Mouse (Mus musculus) heart, adult 2 months (tissue): Measurements from ENCODE around the gene Ifi213.
"Not testable (repeated sequence)": the region's sequence is repeated elsewhere in the genome, so short reads cannot be mapped to it uniquely, and the experiment has no call there.

Experiments
- CTCF ChIP-seq: fragments of 200-600 bp; IDR thresholded peaks from 2 replicates; pipeline ENCODE4 v1.8.1; 2022; ENCODE audit warnings: antibody characterized with exemption, mild to moderate bottlenecking, moderate library complexity
- POLR2A ChIP-seq: fragments of 200-500 bp; IDR thresholded peaks from 2 replicates; pipeline ENCODE4 v1.6.1; 2011; ENCODE audit warnings: mild to moderate bottlenecking, low read depth, low read length, control low read depth; ENCODE audit not compliant: insufficient read depth

- TF ChIP-seq CTCF, POLR2A: not testable (repeated sequence)
Observed at GRCm38 (mm10) chr1:173598838-173599494, at the start of gene Ifi213.
